Mouse (Mus musculus) left cerebral cortex, postnatal 14 days (tissue): ENCODE measurements around the gene Coq8b. TPM values are rescaled to one million over a fixed set of nuclear protein-coding genes. Genes with fewer than 3 reads are reported as not detected.
A peak's percentile ranks its signal among the peaks of the same experiment; 100 is the strongest.

Source experiments
- DNase-seq, 2 experiments: peaks; one replicate each; pipeline ENCODE4 v3.0.0; 2021 to 2022; ENCODE audit warnings: low spot score in 2 of 2, mixed read lengths in 1 of 2
- intact Hi-C: fragments of 180-260 bp; cut with DNase I; formaldehyde crosslinking; loops from one replicate; pipeline ENCODE4 v1.15.1; 2025
- microRNA-seq, 2 experiments: library from miRNA; unstranded; fragments of <30 nt; microRNA quantifications; one replicate each; pipeline ENCODE4 v1.2.0; 2022
- total RNA-seq, 2 experiments: library from RNA; stranded (reverse); gene quantifications; 2 replicates each; pipeline ENCODE4 v1.2.3; 2021

The Coq8b gene
- total RNA-seq, 2 experiments from 2014 or later: 31.2 to 34.8 TPM

DNA sequence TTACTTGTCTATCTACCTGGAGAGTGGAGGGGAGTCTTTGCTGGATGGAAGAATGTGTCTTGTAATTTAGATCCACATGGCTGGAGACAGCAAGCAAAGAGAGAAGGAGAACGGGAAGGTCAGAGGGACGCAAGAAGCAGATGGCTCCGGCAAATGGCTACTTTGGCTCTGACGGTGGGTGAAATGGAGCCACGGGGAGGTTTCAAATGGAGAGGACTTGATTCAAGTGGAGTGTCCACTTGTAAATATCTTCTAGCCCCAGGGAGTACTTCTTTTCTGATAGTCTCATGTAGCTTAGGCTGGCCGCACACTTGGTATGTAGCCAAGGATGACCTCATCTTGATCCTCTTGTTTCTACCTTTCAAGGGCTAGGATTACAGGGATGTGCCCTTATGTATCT lies 66.0 kb downstream of the Coq8b start:
- intact Hi-C loops: no loop called here
- no peak for DNase-seq

DNA sequence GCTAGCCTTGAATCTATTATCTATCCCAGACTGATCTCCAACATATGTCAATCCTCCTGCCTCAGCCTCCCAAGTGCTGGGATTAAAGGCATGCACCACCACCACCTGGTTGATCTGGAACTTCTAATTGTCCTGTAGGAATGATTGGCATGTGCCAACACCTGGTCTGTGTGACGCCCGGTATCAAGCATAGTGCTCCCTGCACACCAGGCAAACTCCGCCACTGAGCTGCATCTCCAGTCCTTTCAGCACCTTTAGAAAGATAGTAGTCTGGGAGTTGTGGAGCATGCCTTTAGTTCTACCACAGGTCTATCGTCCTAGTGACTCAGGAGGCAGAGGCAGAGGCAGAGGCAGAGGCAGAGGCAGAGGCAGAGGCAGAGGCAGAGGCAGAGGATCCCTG lies 67.5 kb downstream of the Coq8b start:
- DNase-seq: no peak
- intact Hi-C loops: no loop called here

DNA sequence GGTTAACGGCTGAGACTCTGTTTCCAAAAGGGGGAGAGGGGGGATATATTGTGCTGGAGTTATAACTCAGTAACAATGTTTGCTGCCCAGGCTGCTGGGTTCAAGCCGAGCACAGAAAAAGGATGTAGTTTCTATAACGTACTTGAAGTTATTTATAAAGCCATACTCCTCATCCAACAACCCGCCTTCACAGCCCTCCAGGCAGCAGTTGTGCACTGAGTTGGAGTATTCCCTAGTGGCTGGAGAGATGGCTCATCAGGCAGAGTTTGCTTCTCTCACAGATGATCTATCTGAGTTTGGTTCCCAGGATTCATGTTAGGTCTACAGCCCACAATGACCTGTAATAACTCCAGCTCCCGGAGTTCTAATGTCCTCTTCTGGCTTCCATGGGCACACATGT lies 68.0 kb downstream of the Coq8b start:
- intact Hi-C loops: no loop called here
- DNase-seq: no peak

DNA sequence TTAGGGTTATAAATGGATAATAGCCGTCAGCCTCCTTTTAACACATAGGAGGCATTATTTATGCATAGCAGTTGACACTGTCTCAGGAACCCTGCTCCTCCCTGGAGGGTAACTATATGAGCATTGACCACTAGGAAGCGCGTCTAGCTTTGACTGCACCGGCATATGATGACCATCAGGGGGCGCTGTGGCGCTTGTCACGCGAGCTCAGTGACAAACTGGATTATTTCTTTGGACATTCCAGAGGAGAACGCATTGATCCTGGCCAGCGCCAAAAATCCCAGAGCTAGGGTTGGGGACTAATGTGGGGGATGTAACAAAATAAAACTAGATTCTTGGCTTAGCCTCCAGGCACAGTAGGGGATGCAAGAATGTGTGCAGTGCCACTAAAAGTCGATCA lies 69.3 kb downstream of the Coq8b start:
- DNase-seq: peak; percentile 76 to 79
- intact Hi-C loops: loop anchor here (2.0 kb wide), 1 partner anchor 25 kb away; no protein-coding TSS in a partner anchor

DNA sequence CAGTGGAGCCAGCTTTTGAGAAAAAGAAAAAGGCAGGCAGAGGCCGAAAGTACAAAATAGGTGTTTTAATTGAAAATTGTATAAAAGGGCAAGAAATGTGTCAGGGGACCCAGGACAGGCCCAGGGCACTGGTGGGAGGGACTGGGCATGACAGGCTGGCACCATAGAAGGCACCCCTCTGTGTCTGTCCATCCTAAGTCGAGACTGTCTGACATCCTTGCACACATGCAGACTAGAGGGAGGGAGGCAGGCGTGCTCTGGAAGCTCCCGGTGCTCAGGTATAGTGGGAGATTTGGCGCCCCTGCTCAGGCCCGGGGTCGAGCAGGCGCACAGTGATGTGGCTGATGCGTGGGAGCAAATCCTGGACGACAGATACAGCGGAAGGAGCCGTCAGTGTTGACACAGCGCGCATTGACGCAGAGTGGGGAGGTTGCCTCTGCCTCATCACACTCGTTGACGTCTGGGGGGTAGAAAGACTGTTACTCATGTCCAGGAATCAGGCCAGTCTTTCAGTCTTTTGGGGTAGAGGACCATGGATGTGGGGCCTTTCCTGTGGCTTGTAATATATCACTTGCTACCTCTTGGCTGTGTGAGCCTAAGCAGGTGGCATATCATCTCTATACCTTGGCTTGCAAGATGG lies 72.4 kb downstream of the Coq8b start:
- no peak for DNase-seq
- intact Hi-C loops: no loop called here

DNA sequence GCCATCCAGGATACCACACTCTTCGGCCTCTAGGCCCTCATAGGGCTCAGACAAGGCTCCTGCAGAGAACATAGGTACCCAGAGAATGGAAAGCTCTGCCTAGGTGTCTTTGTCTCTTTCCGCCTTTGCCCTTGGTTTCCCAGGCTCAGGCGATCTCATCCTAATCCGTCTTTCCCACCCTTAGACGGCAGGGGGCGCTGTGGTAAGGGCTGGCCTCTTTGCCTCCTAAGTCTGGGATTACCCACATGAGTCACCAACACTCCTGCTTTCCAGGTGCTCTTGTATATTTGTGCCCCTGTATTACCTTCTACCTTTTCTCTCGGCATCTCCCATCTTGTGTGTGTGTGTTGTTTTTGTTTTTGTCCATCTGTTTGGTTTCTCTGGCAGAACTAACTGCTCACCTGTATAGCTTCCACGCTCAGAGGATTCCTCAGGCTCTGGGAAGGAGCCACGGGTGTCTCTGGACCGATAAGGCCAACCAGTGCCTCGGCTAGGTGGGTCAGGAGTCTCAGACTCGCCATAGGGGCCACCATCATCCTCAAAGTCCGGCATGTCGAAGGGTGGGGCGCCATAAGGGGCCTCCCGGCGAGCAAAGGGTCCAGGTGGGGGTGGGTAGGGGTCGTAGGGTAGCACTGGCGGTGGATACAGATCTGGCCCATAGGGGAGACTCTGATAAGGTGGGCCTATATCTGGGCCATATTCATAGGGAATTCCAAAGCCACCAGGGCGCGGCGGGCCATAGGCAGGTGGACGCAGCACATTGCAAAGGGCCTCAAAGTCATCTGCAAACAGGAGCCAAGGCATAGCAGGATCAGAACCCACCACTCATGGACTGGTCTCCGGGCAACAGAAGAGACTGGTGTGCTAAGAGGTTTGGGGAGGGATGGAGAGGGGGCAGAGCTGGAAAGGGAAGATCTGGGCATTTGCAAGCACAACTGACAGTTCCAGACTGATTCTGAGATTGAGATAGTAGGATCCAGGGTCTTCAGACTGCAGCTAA lies 73.6 kb downstream of the Coq8b start:
- intact Hi-C loops: no loop called here
- no peak for DNase-seq

DNA sequence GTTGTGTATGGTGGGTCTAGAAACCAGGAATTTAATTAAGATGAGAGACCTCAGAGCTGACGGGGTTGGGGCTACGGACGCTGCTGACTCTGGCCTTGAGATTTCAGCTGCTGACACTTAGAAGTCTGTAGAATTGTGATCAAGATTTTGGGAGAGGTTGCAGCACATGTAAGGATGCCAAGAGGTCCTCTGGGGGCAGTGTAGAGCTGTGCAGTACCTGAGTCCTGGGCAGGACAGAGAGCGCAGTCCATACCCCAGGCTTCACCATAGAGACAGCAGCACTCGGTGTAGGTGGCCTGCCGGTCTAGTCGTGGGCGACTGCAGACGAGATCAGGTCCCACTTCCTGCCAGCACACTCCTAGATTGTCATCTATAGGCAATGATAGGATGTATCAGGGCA lies 74.7 kb downstream of the Coq8b start:
- intact Hi-C loops: no loop called here
- DNase-seq: no peak

Small RNA genes within 50 kb of the gene (microRNA-seq; reads per million reads assigned to microRNA genes)
- 0 reads per million in 2 experiments for gene Mir1191

Other genes starting within 250 kb of the Coq8b start
- not detected for gene Cyp2a12, start 203.9 kb upstream of the Coq8b start, total RNA-seq
- gene Cyp2f2, start 113.1 kb upstream of the Coq8b start, total RNA-seq: under 1 TPM; 0.23 to 0.86 TPM
- not detected for gene Cyp2t4, start 79.3 kb upstream of the Coq8b start, total RNA-seq
- 100 to 1,000 TPM in 1 of 2 experiments, 10 to 100 TPM in 1; 90.8 to 100 TPM for gene Egln2, start 66.2 kb upstream of the Coq8b start, total RNA-seq
- gene Rab4b, start 54.1 kb upstream of the Coq8b start, total RNA-seq: 10 to 100 TPM; 86.7 to 94.7 TPM
- gene Gm21983, start 51.9 kb upstream of the Coq8b start, total RNA-seq: not detected
- 1 to 10 TPM; 1.6 to 3.3 TPM for gene Mia, start 51.9 kb upstream of the Coq8b start, total RNA-seq
- gene BC024978, start 37.2 kb upstream of the Coq8b start, total RNA-seq: 10 to 100 TPM; 18.9 to 21.3 TPM
- gene Snrpa, start 36.8 kb upstream of the Coq8b start, total RNA-seq: 10 to 100 TPM; 81.3 to 81.8 TPM
- gene Itpkc, start 4.4 kb upstream of the Coq8b start, total RNA-seq: 1 to 10 TPM; 7.3 to 8.0 TPM
- gene Numbl, start 25.4 kb downstream of the Coq8b start, total RNA-seq: 100 to 1,000 TPM; 134 to 139 TPM
- 10 to 100 TPM; 62.5 to 62.6 TPM for gene Ltbp4, start 104.7 kb downstream of the Coq8b start, total RNA-seq
- gene Shkbp1, start 123.0 kb downstream of the Coq8b start, total RNA-seq: 10 to 100 TPM; 22.2 to 27.4 TPM
- gene Gm20479, start 124.4 kb downstream of the Coq8b start, total RNA-seq: not detected
- gene Sptbn4, start 214.7 kb downstream of the Coq8b start, total RNA-seq: 100 to 1,000 TPM; 128 to 132 TPM
- gene Blvrb, start 215.0 kb downstream of the Coq8b start, total RNA-seq: 10 to 100 TPM; 11.7 to 13.0 TPM
- 1 to 10 TPM; 3.0 to 3.1 TPM for gene Sertad3, start 240.7 kb downstream of the Coq8b start, total RNA-seq